Comparison of ENCODE assay signal across 8 mouse cellular contexts in the genomic region with DNA sequence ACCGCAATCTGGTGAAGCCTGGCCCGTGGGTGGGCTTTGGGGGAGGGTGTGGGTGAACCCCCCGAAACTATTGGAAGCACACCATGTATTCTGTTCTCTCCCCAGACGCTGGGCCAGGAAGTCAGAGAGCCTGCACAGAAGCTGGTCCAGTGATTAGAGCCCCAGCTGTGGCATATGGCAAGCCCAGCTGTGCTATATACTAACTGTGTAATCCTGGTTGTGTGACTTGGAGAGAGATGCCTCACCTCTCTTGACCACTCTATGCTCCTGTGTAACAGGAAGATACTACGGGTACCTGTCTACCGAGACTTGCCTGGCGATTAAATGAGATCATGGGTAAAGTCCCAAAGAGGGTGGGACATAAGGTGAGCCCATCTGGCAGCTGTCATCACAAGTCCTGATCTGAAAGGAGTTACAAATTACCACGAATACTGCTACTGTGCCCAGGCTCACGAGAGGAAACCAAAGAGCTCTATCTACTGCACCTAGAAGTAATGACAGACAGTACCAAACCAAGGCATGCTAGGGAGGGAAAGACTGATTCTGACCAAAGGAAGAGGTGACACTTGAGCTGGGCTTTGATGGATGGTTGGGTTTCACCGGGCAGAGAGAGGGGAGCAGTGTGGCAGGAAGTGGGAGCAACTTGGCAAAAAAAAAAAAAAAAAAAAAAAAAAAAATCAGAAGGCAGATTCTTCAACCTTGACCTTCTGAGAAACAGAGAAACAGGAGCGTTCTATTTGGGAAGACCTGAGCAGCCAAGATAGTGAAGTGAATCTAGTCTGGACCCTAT. TPM values are rescaled to one million over a fixed set of nuclear protein-coding genes. Genes with fewer than 3 reads are reported as not detected.
DNase-seq lines count a peak whose midpoint lies in the region; ATAC-seq and TF ChIP-seq lines count a peak whose summit lies in the region.

No protein-coding gene starts in this region.

- H3K9me3 ChIP-seq in kidney, embryonic 14.5 days (ENCODE audit: control insufficient read depth, low read length): no peaks in the 10 kb centered on the region
- H3K9me3 ChIP-seq in MEL (replicated peaks; ENCODE audit: insufficient read depth, low read length): no peaks in the 10 kb centered on the region
- H3K9me3 ChIP-seq in forebrain, embryonic 14.5 days (replicated peaks; ENCODE audit: control insufficient read depth, low read length): no peaks in the 10 kb centered on the region
- no peaks in the 10 kb centered on the region for H3K9me3 ChIP-seq in liver, embryonic 14.5 days (ENCODE audit: control insufficient read depth, low read length)

- H3K27ac ChIP-seq in kidney, embryonic 14.5 days (ENCODE audit: low read depth, low read length): peak overlapping the region; percentile 93
- no peak overlapping the region for H3K27ac ChIP-seq in MEL (ENCODE audit: control insufficient read depth, low read depth, low read length)
- peak overlapping the region; percentile 80; the same call in 1 of the 2 replicates for H3K27ac ChIP-seq in forebrain, embryonic 14.5 days (ENCODE audit: low read depth, low read length)
- H3K27ac ChIP-seq in liver, embryonic 14.5 days: no peak overlapping the region

- no peak for TF ChIP-seq POLR2A in MEL (IDR thresholded peaks at IDR 0.05; ENCODE audit: control insufficient read depth in 1 of 2, insufficient read depth in 1 of 2, low read depth in 1 of 2, low read length in 2 of 2, poor library complexity in 1 of 2)

- TF ChIP-seq RAD21 in MEL (IDR thresholded peaks at IDR 0.05; ENCODE audit: low read depth, low read length): no peak

- H3K4me3 ChIP-seq in kidney, embryonic 14.5 days (ENCODE audit: low read length): peak overlapping the region; percentile 88
- peak overlapping the region; percentile 74 to 79 for H3K4me3 ChIP-seq in MEL (ENCODE audit: control insufficient read depth in 1 of 2, insufficient read depth in 1 of 2, low read depth in 2 of 2, low read length in 2 of 2)
- H3K4me3 ChIP-seq in forebrain, embryonic 14.5 days (ENCODE audit: low read depth, low read length): peak overlapping the region; percentile 81
- peak overlapping the region; percentile 67 to 95 for H3K4me3 ChIP-seq in liver, embryonic 14.5 days (ENCODE audit: insufficient read depth in 1 of 2, low read depth in 2 of 2, low read length in 2 of 2)

- no peak for TF ChIP-seq EP300 in MEL (IDR thresholded peaks at IDR 0.05; ENCODE audit: low read depth in 1 of 2, low read length in 2 of 2)
- no peak for TF ChIP-seq EP300 in liver, embryonic 14.5 days (IDR thresholded peaks at IDR 0.05; ENCODE audit: low read depth)

- WGBS in kidney, embryonic 14.5 days: 10% methylated on average over 11 of the region's 11 CpGs
- 15% methylated on average over 11 of the region's 11 CpGs for WGBS in forebrain, embryonic 14.5 days
- 5% methylated on average over 11 of the region's 11 CpGs for WGBS in liver, embryonic 14.5 days (ENCODE audit: insufficient replicate concordance)

- H3K36me3 ChIP-seq in kidney, embryonic 14.5 days (ENCODE audit: control insufficient read depth, insufficient read depth, low read length): no peaks in the 10 kb centered on the region
- H3K36me3 ChIP-seq in MEL (ENCODE audit: control insufficient read depth in 1 of 2, insufficient read depth in 2 of 2, low read length in 2 of 2): peaks cover 0 to 49% of the 10 kb centered on the region in 2 experiments; a peak in 2 of 4 replicates
- no peaks in the 10 kb centered on the region for H3K36me3 ChIP-seq in forebrain, embryonic 14.5 days (ENCODE audit: control insufficient read depth, insufficient read depth, low read length)
- H3K36me3 ChIP-seq in liver, embryonic 14.5 days (replicated peaks; ENCODE audit: control insufficient read depth, insufficient read depth, low read depth): no peaks in the 10 kb centered on the region

- peak; percentile 28 for ATAC-seq in kidney, embryonic 14.5 days (ENCODE audit: low FRiP score, low TSS enrichment)
- peak; percentile 30 for ATAC-seq in forebrain, embryonic 14.5 days
- ATAC-seq in liver, embryonic 14.5 days (ENCODE audit: insufficient read depth): peak; percentile 12

- no peak for DNase-seq in kidney, postnatal 25 days
- DNase-seq in MEL (ENCODE audit: low read depth, low spot score): peak; percentile 59
- peak; percentile 50 for DNase-seq in forebrain, embryonic 14.5 days (ENCODE audit: low spot score)
- DNase-seq in liver, embryonic 14.5 days (ENCODE audit: low read depth in 3 of 3, low spot score in 3 of 3): no peak
- no peak for DNase-seq in urinary bladder, adult 2 months (ENCODE audit: low spot score)
- no peak for DNase-seq in right cerebral cortex, postnatal 4 days
- no peak for DNase-seq in cerebellum, adult 8-10 months

- H3K4me2 ChIP-seq in kidney, embryonic 14.5 days (replicated peaks; ENCODE audit: low read depth, low read length): peak overlapping the region; percentile 86
- peak overlapping the region; percentile 97 for H3K4me2 ChIP-seq in forebrain, embryonic 14.5 days (ENCODE audit: low read length)
- peak overlapping the region; percentile 100 for H3K4me2 ChIP-seq in liver, embryonic 14.5 days (ENCODE audit: low read depth)

- peak overlapping the region; percentile 90; the same call in 1 of the 2 replicates for H3K9ac ChIP-seq in kidney, embryonic 14.5 days (ENCODE audit: low read depth, low read length)
- peak overlapping the region; percentile 79 for H3K9ac ChIP-seq in MEL (ENCODE audit: control insufficient read depth, low read depth, low read length, poor library complexity, severe bottlenecking)
- H3K9ac ChIP-seq in forebrain, embryonic 14.5 days (ENCODE audit: low read length): peak overlapping the region; percentile 88
- H3K9ac ChIP-seq in liver, embryonic 14.5 days (replicated peaks): peak overlapping the region; percentile 89

- H3K4me1 ChIP-seq in kidney, embryonic 14.5 days (ENCODE audit: control insufficient read depth, insufficient read depth, low read length): peaks cover 9% of the 10 kb centered on the region; the same call in 1 of the 2 replicates
- peaks cover 30 to 32% of the 10 kb centered on the region in 2 experiments for H3K4me1 ChIP-seq in MEL (ENCODE audit: control insufficient read depth in 1 of 2, insufficient read depth in 2 of 2, low read length in 2 of 2)
- H3K4me1 ChIP-seq in forebrain, embryonic 14.5 days (ENCODE audit: control insufficient read depth, insufficient read depth, low read length): peaks cover 7% of the 10 kb centered on the region
- H3K4me1 ChIP-seq in liver, embryonic 14.5 days (replicated peaks; ENCODE audit: control insufficient read depth in 2 of 2, insufficient read depth in 2 of 2, low read length in 1 of 2): peaks cover 0 to 23% of the 10 kb centered on the region in 2 experiments; a peak in 3 of 4 replicates

- TF ChIP-seq CTCF in MEL (IDR thresholded peaks at IDR 0.05 in 2 of 3, conservative IDR thresholded peaks at IDR 0.05 in 1 of 3; ENCODE audit: control insufficient read depth in 1 of 3, insufficient read depth in 1 of 3, low read depth in 2 of 3, low read length in 3 of 3, poor library complexity in 1 of 3, severe bottlenecking in 1 of 3): no peak
- TF ChIP-seq CTCF in liver, embryonic 14.5 days (IDR thresholded peaks at IDR 0.05; ENCODE audit: low read depth): no peak

- H3K27me3 ChIP-seq in kidney, embryonic 14.5 days (ENCODE audit: control insufficient read depth, insufficient read depth, low read length): no peaks in the 10 kb centered on the region
- H3K27me3 ChIP-seq in MEL (ENCODE audit: control insufficient read depth in 1 of 2, insufficient read depth in 2 of 2, low read length in 2 of 2): no peaks in the 10 kb centered on the region
- no peaks in the 10 kb centered on the region for H3K27me3 ChIP-seq in forebrain, embryonic 14.5 days (replicated peaks; ENCODE audit: control insufficient read depth, insufficient read depth, low read length)
- H3K27me3 ChIP-seq in liver, embryonic 14.5 days (ENCODE audit: control insufficient read depth, insufficient read depth, low read length): no peaks in the 10 kb centered on the region; the same call in 1 of the 2 replicates

- peaks cover 26% of the 10 kb centered on the region for H3K79me2 ChIP-seq in MEL (ENCODE audit: control insufficient read depth, insufficient read depth, low read length, poor library complexity)

TF ChIP-seq in MEL, 35 proteins besides CTCF, POLR2A, EP300 and RAD21:
- TF ChIP-seq ZNF384 (IDR thresholded peaks at IDR 0.05; ENCODE audit: low read depth, low read length) (peak; percentile 75), TAL1 (IDR thresholded peaks at IDR 0.05; ENCODE audit: low read length) (peak; percentile 32), BHLHE40 (IDR thresholded peaks at IDR 0.05; ENCODE audit: borderline replicate concordance, low read depth, low read length) (no peak), HCFC1 (IDR thresholded peaks at IDR 0.05; ENCODE audit: low read depth, low read length) (no peak), SMC3 (IDR thresholded peaks at IDR 0.05; ENCODE audit: low read depth, low read length) (no peak), USF2 (IDR thresholded peaks at IDR 0.05; ENCODE audit: borderline replicate concordance in 1 of 2, insufficient read depth in 1 of 2, low read depth in 1 of 2, low read length in 2 of 2) (no peak), MEF2A (IDR thresholded peaks at IDR 0.05; ENCODE audit: extremely low read depth, insufficient replicate concordance, low read depth, low read length, poor library complexity, severe bottlenecking) (no peak), ZKSCAN1 (IDR thresholded peaks at IDR 0.05; ENCODE audit: low read depth, low read length) (no peak)

RNA-seq across cellular contexts. Expression of a gene that starts 0.8 kb away (rescaled TPM):
- 7.6 and 10.8 TPM in 2 replicates for polyA plus RNA-seq in kidney, embryonic 14.5 days (2014; fragmentation: Nextera tagmentation; extraction: Ambion mirVana)
- 10.0 and 10.2 TPM in 2 replicates for total RNA-seq in MEL (2012; rRNA removed)
- polyA plus RNA-seq in MEL (2012; ENCODE audit: insufficient read depth in 1 of 2, insufficient read length in 2 of 2, low read depth in 1 of 2, low replicate concordance in 2 of 2, missing spikeins in 1 of 2): 1 to 10 TPM in 1 of 2 experiments, not detected in 1; 6.4 TPM
- polyA plus RNA-seq in forebrain, embryonic 14.5 days (2014; fragmentation: Nextera tagmentation; extraction: Ambion mirVana): 3.5 and 4.1 TPM in 2 replicates
- 2.1 and 2.6 TPM in 2 replicates for polyA plus RNA-seq in liver, embryonic 14.5 days (2012; rRNA removed)
- 2.7 and 2.8 TPM in 2 replicates for polyA plus RNA-seq in liver, embryonic 14.5 days (2014; fragmentation: Nextera tagmentation; extraction: Ambion mirVana)
- polyA plus RNA-seq in urinary bladder, adult 2 months (2012; rRNA removed): 7.1 and 10.1 TPM in 2 replicates

Comparison
In these comparisons a context has a peak if more than half of its experiments do, and no peak if none do; other contexts are left out.
1. H3K27ac ChIP-seq: peak in kidney, embryonic 14.5 days (single experiment) and forebrain, embryonic 14.5 days (single experiment); none in MEL (single experiment) and liver, embryonic 14.5 days (single experiment).
2. DNase-seq: peak in MEL (single experiment) and forebrain, embryonic 14.5 days (single experiment); none in kidney, postnatal 25 days (0 of 2), liver, embryonic 14.5 days (0 of 3), urinary bladder, adult 2 months (single experiment), right cerebral cortex, postnatal 4 days (single experiment) and cerebellum, adult 8-10 months (single experiment).
3. Peak in every context shown above with its lines, with median percentiles within 50 percentile points of each other: ATAC-seq, H3K4me2 ChIP-seq, H3K4me3 ChIP-seq and H3K9ac ChIP-seq.